Mouse (Mus musculus) brain, embryonic 14.5 days (tissue): Measurements from ENCODE around the gene Bmpr1b.

ENCODE experiments used
- CTCF ChIP-seq: fragments of 200-500 bp; IDR thresholded peaks from 2 replicates; pipeline ENCODE4 v1.5.1; 2012; ENCODE audit warnings: inconsistent platforms, mild to moderate bottlenecking, moderate library complexity, borderline replicate concordance; ENCODE audit not compliant: insufficient read depth, insufficient read length; ENCODE audit errors: extremely low read depth
- POLR2A ChIP-seq: fragments of 200-500 bp; IDR thresholded peaks from 2 replicates; pipeline ENCODE4 v1.6.1; 2012; ENCODE audit warnings: mild to moderate bottlenecking, inconsistent platforms, borderline replicate concordance; ENCODE audit not compliant: poor library complexity, insufficient read depth, insufficient read length, severe bottlenecking; ENCODE audit errors: extremely low read depth

DNA sequence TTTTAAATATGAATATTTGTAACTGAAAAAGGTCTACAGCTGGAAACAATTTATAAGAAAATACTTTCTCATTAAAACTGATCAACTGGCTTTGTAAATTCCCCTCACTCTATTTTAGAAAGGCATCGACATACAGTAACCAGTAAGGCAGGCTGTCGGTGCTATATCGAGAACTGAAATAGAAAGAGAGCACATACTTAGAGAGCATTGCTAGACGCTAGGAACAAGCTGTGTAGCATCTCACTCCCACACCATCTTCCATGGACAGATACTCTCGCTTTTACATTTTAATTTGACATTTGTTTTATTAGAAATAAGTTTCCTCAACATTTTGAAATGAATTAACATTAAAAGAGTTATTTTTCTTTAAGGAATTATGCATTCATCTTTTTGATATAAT lies 17.2 kb downstream of the Bmpr1b start:
- TF ChIP-seq POLR2A (no peak), CTCF (no peak)
